Mouse (Mus musculus): ENCODE measurements around the gene Cnot6.

GRCm38 (mm10) chr11:49719466-49720151, 7.1 kb upstream of the Cnot6 start:
- TF ChIP-seq CTCF (IDR thresholded peaks at IDR 0.05; ENCODE audit: extremely low read depth, insufficient read depth, low read length) (no peak), POLR2A (IDR thresholded peaks at IDR 0.05; ENCODE audit: extremely low read depth, insufficient read depth, low read length) (no peak)
